Mouse (Mus musculus) liver, adult 2 months (tissue): ENCODE data around the gene Cmtm8. TPM values are rescaled to one million over a fixed set of nuclear protein-coding genes. Genes with fewer than 3 reads are reported as not detected.
A peak's percentile ranks its signal among the peaks of the same experiment; 100 is the strongest.

Experiments used
- DNase-seq: peaks from one replicate; pipeline ENCODE4 v3.0.0-alpha.2; 2011; ENCODE audit warnings: low read depth, low spot score; ENCODE audit errors: extremely low read depth
- H3K27ac ChIP-seq: fragments of 200-500 bp; replicated peaks from 2 replicates; pipeline ENCODE4 v1.5.1; 2012; ENCODE audit warnings: low read depth, mild to moderate bottlenecking, control low read depth, inconsistent platforms, low read length; ENCODE audit not compliant: insufficient read depth
- H3K27me3 ChIP-seq: fragments of 200-500 bp; 2 replicates; pipeline ENCODE4 v1.6.1; 2012; ENCODE audit warnings: mild to moderate bottlenecking, moderate library complexity, low read length, inconsistent platforms; ENCODE audit not compliant: control insufficient read depth, insufficient read depth
- H3K36me3 ChIP-seq: fragments of 200-500 bp; 2 replicates; pipeline ENCODE4 v1.6.1; 2012; ENCODE audit warnings: low read length, inconsistent platforms; ENCODE audit not compliant: control insufficient read depth, insufficient read depth
- H3K4me1 ChIP-seq: fragments of 200-500 bp; 2 replicates; pipeline ENCODE4 v1.6.1; 2011; ENCODE audit warnings: low read length; ENCODE audit not compliant: control insufficient read depth, insufficient read depth
- H3K4me3 ChIP-seq: fragments of 200-500 bp; 2 replicates; pipeline ENCODE4 v1.5.1; 2011; ENCODE audit warnings: low read depth, mild to moderate bottlenecking, control low read depth, low read length, moderate library complexity; ENCODE audit not compliant: insufficient read depth
- H3K79me2 ChIP-seq: fragments of 200-500 bp; 2 replicates; pipeline ENCODE4 v1.6.1; 2012; ENCODE audit warnings: inconsistent platforms, mild to moderate bottlenecking, low read length, moderate library complexity; ENCODE audit not compliant: control insufficient read depth, insufficient read depth
- H3K9ac ChIP-seq: fragments of 200-500 bp; 2 replicates; pipeline ENCODE4 v1.6.1; 2012; ENCODE audit warnings: low read depth, mild to moderate bottlenecking, control low read depth, inconsistent platforms, low read length
- CTCF ChIP-seq: fragments of 200-500 bp; IDR thresholded peaks from 2 replicates; pipeline ENCODE4 v1.5.1; 2011; ENCODE audit warnings: low read depth, low read length, control low read depth
- POLR2A ChIP-seq: fragments of 200-500 bp; IDR thresholded peaks from 2 replicates; pipeline ENCODE4 v1.6.1; 2011; ENCODE audit warnings: low read length, control low read depth; ENCODE audit not compliant: insufficient read depth; ENCODE audit errors: extremely low read depth
- WGBS: fragments of 180-500 bp; shearing (Covaris S2); methylation state at CpG from one replicate; pipeline ENCODE4 v1.1.7; 2018; 5-methylcytosine and 5-hydroxymethylcytosine counted together
- polyA plus RNA-seq: library from polyadenylated mRNA; depleted of rRNA; stranded (reverse); fragments of >200 nt; gene quantifications from 2 replicates; pipeline ENCODE4 v1.2.3, GENCODE M21; 2012
- total RNA-seq: library from RNA; depleted of rRNA; stranded (reverse); fragments of >200 nt; gene quantifications from 2 replicates; pipeline ENCODE4 v1.2.3, GENCODE M21; 2014

The Cmtm8 gene
- total and polyA plus RNA-seq, 2 experiments: 77.3 to 180 TPM

- Histone ChIP-seq H3K79me2 (peaks cover 7% of the 10 kb centered on the region; the same call in 1 of the 2 replicates), H3K36me3 (peaks cover 6% of the 10 kb centered on the region), H3K27me3 (no peaks in the 10 kb centered on the region), H3K4me3 (no peak overlapping the region), H3K27ac (no peak overlapping the region), H3K4me1 (peaks cover 2% of the 10 kb centered on the region), H3K9ac (no peak overlapping the region)
- TF ChIP-seq POLR2A (no peak), CTCF (no peak)
- DNase-seq: no peak
- 75% methylated on average over 6 of the region's 6 CpGs for WGBS
Observed at GRCm38 (mm10) chr9:114798845-114799244, 45.1 kb downstream of the Cmtm8 start.

GRCm38 (mm10) chr9:114797329-114798004, 46.5 kb downstream of the Cmtm8 start:
- H3K4me3 ChIP-seq: no peak overlapping the region
- peaks cover 2% of the 10 kb centered on the region for H3K4me1 ChIP-seq
- TF ChIP-seq POLR2A (no peak), CTCF (peak; percentile 95)
- H3K36me3 ChIP-seq: peaks cover 6% of the 10 kb centered on the region
- no peak overlapping the region for H3K9ac ChIP-seq
- WGBS: 62% methylated on average over 11 of the region's 11 CpGs
- H3K79me2 ChIP-seq: peaks cover 7% of the 10 kb centered on the region; the same call in 1 of the 2 replicates
- peak; percentile 30 for DNase-seq
- no peak overlapping the region for H3K27ac ChIP-seq
- H3K27me3 ChIP-seq: no peaks in the 10 kb centered on the region

- Histone ChIP-seq H3K9ac (no peak overlapping the region), H3K4me1 (peaks cover 2% of the 10 kb centered on the region), H3K4me3 (no peak overlapping the region), H3K27ac (no peak overlapping the region), H3K79me2 (peaks cover 3% of the 10 kb centered on the region; the same call in 1 of the 2 replicates), H3K36me3 (peaks cover 6% of the 10 kb centered on the region), H3K27me3 (no peaks in the 10 kb centered on the region)
- WGBS: 70% methylated on average over 11 of the region's 11 CpGs
- TF ChIP-seq CTCF: no peak
- TF ChIP-seq POLR2A: no peak
- DNase-seq: no peak
Observed at GRCm38 (mm10) chr9:114796473-114797050, 47.4 kb downstream of the Cmtm8 start.

GRCm38 (mm10) chr9:114794491-114794890, 49.5 kb downstream of the Cmtm8 start:
- no peak overlapping the region for H3K27ac ChIP-seq
- H3K9ac ChIP-seq: no peak overlapping the region
- H3K4me3 ChIP-seq: no peak overlapping the region
- H3K79me2 ChIP-seq: no peaks in the 10 kb centered on the region; the same call in 1 of the 2 replicates
- 82% methylated on average over 4 of the region's 4 CpGs for WGBS
- TF ChIP-seq CTCF (no peak), POLR2A (no peak)
- H3K27me3 ChIP-seq: no peaks in the 10 kb centered on the region
- H3K36me3 ChIP-seq: peaks cover 13% of the 10 kb centered on the region
- no peak for DNase-seq
- no peaks in the 10 kb centered on the region for H3K4me1 ChIP-seq

GRCm38 (mm10) chr9:114793764-114794295, 50.1 kb downstream of the Cmtm8 start:
- Histone ChIP-seq H3K27ac (no peak overlapping the region), H3K36me3 (peaks cover 13% of the 10 kb centered on the region), H3K4me3 (no peak overlapping the region), H3K79me2 (no peaks in the 10 kb centered on the region), H3K4me1 (no peaks in the 10 kb centered on the region), H3K27me3 (no peaks in the 10 kb centered on the region), H3K9ac (no peak overlapping the region)
- DNase-seq: no peak
- TF ChIP-seq POLR2A (no peak), CTCF (no peak)
- 92% methylated on average over 9 of the region's 9 CpGs for WGBS

- DNase-seq: no peak
- Histone ChIP-seq H3K36me3 (peaks cover 9% of the 10 kb centered on the region), H3K27me3 (no peaks in the 10 kb centered on the region), H3K27ac (no peak overlapping the region), H3K79me2 (no peaks in the 10 kb centered on the region), H3K9ac (no peak overlapping the region), H3K4me1 (no peaks in the 10 kb centered on the region), H3K4me3 (no peak overlapping the region)
- WGBS: 86% methylated on average over 8 of the region's 8 CpGs
- TF ChIP-seq POLR2A (no peak), CTCF (no peak)
Observed at GRCm38 (mm10) chr9:114789989-114790388, 54.0 kb downstream of the Cmtm8 start.
